Mouse (Mus musculus) cerebellum, adult 2 months (tissue): ENCODE measurements around the gene Hmgcl.

Experiments used
- CTCF ChIP-seq: fragments of 200-500 bp; IDR thresholded peaks from 2 replicates; pipeline ENCODE4 v1.5.1; 2011; ENCODE audit warnings: low read depth, mild to moderate bottlenecking, control low read depth, low read length, moderate library complexity, borderline replicate concordance; ENCODE audit not compliant: insufficient read depth
- POLR2A ChIP-seq: fragments of 200-500 bp; IDR thresholded peaks from 2 replicates; pipeline ENCODE4 v1.6.1; 2011; ENCODE audit warnings: low read length, control low read depth, borderline replicate concordance; ENCODE audit not compliant: insufficient read depth

GRCm38 (mm10) chr4:135909326-135910066, 36.8 kb upstream of the Hmgcl start:
- TF ChIP-seq CTCF (no peak), POLR2A (no peak)
